Mouse (Mus musculus) heart, postnatal 0 days (tissue): Measurements from ENCODE around the gene Hfe2.

ENCODE experiments used
- CTCF ChIP-seq: IDR thresholded peaks from 2 replicates; pipeline ENCODE4 v1.5.1; 2016; ENCODE audit warnings: antibody characterized with exemption, control low read depth, low read depth
- EP300 ChIP-seq: IDR thresholded peaks from 2 replicates; pipeline ENCODE4 v1.6.1; 2016; ENCODE audit warnings: antibody characterized with exemption, low read depth

- TF ChIP-seq CTCF: no peak
- TF ChIP-seq EP300: no peak; the same call in 1 of the 2 replicates
Measured at GRCm38 (mm10) chr3:96563911-96564632, 39.1 kb downstream of the Hfe2 start.
